ENCODE assay signal across 17 mouse cellular contexts in the genomic region with DNA sequence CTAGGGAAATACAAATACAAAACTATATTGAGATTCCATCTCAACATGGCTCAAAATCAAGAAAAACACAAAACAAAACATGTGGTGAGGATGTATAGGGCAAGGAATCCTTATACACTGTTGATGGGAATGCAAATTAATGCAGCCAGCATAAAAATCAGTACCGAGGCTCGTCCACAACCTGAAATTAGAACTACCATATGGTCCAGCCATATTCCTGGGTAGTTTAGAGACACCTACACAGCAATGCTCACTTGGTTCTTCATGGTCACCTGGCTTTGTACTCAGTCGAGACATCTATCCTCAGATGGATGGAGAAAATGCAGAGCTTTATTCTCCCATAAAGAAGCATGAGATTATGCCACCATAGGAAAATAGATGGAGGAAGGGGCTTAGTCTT.
"Had no signal": no experiment of that assay in that cellular context is flagged by ENCODE, and none has a peak within 500 bp of the region (broad histone marks: within the 10 kb centered on the region; RNA-seq: fewer than 3 reads in every experiment).

No protein-coding gene starts in this region.

- DNase-seq: left cerebral cortex, postnatal 4 days; liver; liver, embryonic 13.5 days; liver, postnatal 0 days; lung, adult 18-20 months; lung, adult 2 months; lung, embryonic 14.5 days; lung, postnatal 10 days; lung, postnatal 14 days; lung, postnatal 36 days; lung, postnatal 4 days; midbrain, embryonic 14.5 days had no signal

- ATAC-seq: liver, embryonic 12.5 days; liver, postnatal 0 days; lung, postnatal 0 days; midbrain, embryonic 13.5 days; midbrain, embryonic 15.5 days; midbrain, embryonic 16.5 days had no signal
